Mouse (Mus musculus) A20 (cell line): ENCODE data around the gene Clec4a2.
"Not testable (repeated sequence)": the region's sequence is repeated elsewhere in the genome, so short reads cannot be mapped to it uniquely, and the experiment has no call there.

Experiments used
- DNase-seq: peaks from one replicate; pipeline ENCODE4 v3.0.0-alpha.2; 2011; ENCODE audit warnings: low read depth, low spot score

Gene Clec4a2

GRCm38 (mm10) chr6:123106128-123106527 is at the start of gene Clec4a2:
Gene Clec4a2, plus strand, starts transcription at chr6:123106428.
- not testable (repeated sequence) for DNase-seq

DNA sequence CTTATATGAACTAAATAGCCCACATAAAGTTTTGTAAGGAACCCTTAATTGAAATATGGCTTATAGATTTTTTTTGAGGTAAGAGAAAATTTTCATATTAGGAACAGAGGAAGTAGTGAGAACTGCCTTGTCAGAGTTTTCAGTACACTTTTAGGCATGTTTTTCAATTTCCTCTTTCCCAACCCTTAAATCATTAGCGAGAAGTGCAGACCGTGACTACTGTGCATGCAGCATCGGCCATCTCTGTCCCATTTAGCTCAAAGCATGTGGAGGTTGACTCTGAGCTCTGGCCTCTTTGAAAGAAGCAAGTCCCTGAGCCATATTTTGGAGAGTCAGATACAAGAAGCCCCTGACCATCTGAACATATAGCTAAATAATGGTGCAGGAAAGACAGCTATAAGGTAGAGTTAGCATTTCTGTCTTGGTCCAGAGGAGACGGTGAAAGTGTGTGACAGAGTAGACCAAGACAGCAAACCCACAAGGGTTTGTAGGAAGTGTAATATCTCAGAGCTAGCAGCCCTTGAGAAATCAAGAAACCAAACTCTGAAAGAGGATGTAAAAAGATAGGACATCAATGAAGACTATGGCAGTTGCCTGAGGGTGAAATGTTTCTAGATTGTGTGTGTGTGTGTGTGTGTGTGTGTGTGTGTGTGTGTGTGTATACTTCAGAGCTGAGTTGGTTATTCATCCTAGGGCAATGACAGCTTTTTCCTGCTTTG is 10.9 kb upstream of the Clec4a2 start:
- DNase-seq: no peak

DNA sequence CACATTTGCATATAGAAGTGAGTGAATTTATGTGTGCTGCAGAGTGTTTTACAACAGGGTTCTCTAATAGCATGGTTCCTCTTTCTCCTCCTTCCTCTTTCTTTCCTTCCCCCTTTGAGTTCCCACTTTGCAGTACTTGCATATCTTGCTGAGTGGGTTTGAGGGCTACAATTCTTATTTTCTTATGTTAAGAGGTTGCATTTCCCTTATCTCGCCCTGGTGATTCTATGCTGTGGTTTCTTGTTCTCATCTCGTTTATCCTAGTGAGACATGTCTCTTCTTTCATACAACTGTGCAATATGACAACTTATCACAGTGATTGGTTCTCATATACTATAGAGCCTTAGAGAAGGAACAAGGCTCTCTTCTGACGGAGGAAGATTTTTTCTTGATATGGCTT is 17.0 kb downstream of the Clec4a2 start:
- DNase-seq: no peak

DNA sequence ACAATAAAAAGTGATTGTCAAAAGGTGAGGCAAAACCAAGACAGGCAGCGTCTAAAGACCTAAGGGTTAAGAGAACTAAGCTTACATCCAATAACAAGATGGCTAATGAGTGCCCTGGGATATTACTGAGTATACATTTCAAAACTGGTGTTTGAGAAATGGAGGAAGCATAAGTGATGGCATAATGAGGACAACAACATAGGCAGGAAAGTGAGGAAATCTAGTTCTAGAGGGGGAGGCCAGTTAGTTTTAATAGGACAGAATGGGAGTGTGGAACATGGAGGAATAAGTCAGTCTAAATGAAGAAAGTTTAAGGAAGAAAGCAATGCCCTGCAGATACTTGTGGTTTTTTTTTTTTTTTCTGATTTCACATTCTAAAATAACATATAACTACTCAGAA is 20.9 kb downstream of the Clec4a2 start:
- DNase-seq: no peak

- not testable (repeated sequence) for DNase-seq
Measured at GRCm38 (mm10) chr6:123137766-123138526, 31.7 kb downstream of the Clec4a2 start.

DNA sequence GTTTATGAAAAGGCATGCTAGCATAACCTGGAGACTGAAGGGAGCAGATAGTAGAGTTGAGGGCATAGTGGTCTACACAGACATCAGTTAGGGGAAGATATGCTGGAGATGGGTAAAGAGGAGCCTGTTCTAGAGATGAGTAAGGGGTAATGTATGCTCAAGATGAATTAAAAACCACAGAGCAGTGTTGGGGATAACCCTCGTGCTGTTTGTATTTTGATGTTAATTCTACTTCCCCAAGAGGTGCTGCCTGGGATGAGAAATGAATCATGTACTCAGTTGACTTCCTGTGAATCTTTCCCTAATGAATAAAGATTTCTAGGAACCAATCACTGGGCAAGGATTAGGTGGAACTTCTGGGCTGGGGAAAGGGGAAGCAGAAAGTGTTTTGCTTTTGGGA is 63.9 kb downstream of the Clec4a2 start:
- DNase-seq: no peak

DNA sequence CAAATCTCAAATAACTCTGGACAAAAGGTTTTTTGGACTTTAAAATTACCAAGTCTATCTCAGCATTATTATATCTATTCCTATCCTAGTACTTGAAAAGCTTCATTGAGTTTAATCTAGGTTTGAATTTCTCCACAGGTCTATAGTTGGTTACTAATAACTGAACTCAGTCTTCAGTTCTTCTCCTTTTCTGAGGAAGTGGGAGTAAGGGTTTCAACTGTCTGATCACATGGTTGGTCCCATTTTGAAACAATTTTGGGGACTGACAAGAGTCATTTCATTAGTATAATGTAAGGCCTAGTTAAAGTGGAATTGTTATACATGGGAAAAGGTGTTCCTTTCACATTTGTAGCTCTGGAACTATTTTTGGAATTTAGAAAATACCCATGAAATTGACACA is 64.8 kb downstream of the Clec4a2 start:
- no peak for DNase-seq

DNA sequence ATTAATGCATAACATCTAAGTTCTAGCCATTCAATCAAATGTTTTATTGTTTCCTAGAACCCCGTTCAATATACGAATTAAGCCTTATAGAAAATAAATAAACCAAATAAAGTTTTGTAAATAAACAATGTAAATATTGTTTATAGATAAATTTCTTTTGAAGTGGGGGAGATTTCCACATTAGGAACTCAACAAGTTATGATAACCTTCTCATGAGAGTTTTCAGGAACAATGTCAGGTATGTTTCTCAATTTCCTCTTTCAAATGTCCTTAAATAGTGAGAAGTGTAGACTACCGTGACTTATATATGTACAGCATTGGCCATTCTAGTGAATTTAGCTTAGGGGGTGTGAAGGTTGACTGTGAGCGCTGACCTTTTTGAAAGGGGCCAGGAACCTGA is 66.4 kb downstream of the Clec4a2 start, which contains the start of gene Clec4b2:
Clec4b2 (plus strand) TSS at position 301 of the 400 bp plus-strand sequence.
- no peak for DNase-seq

DNA sequence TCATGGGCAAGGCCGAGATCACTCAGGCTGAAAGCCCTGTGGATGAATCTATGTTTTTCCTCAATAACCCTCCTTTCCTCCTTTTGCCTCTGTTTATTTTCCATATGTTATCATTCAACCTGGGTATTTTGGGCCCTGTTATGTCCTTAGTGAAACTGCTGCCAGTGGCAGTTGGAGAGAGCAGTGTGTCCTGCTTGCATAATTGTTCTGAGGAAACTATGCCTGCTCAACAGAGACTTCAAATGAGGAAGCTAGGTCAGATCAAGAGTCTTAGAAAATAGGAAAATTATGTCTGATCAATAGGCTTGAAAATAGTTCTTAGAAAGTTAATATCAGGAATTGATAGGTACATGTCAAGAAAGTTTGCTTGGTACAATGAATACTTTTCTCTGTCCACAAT is 69.3 kb downstream of the Clec4a2 start:
- DNase-seq: no peak

- DNase-seq: not testable (repeated sequence)
Measured at GRCm38 (mm10) chr6:123184862-123185261, 78.6 kb downstream of the Clec4a2 start.
